Mouse (Mus musculus): ENCODE measurements around the gene Adam26b. TPM values are rescaled to one million over a fixed set of nuclear protein-coding genes. Genes with fewer than 3 reads are reported as not detected.
"Not testable (repeated sequence)": the region's sequence is repeated elsewhere in the genome, so short reads cannot be mapped to it uniquely, and the experiment has no call there.

Gene Adam26b
- not detected in 2 replicates for polyA plus RNA-seq (2011; ENCODE audit: insufficient read depth, insufficient read length, low read depth, missing spikeins)

DNA sequence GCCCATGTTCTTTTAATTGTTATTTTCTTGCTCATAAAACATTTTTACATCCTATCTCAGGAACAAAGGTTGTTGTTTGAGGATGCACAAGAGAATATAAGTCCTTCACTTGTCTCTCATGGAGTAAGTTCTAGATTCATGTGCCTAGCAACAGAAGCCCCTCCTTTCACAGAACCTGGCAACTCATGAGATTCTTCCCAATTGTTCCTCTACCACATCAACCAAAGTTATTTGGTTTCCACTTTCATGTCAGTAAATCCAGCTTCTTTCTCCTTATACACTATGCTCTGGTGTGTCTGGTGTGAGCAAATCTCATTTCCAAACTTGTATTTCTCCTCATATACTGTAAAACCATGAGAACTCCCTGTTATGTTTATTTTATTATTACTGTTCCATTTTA is at the start of gene Adam26b:
Gene Adam26b (minus strand): TSS at position 101 of the 400 bp plus-strand sequence.
- not testable (repeated sequence) for H3K4me1 ChIP-seq (ENCODE audit: control insufficient read depth, insufficient read depth, low read length); H3K9me3 ChIP-seq (replicated peaks; ENCODE audit: control insufficient read depth, insufficient read depth, low read length, poor library complexity, severe bottlenecking); H3K27ac ChIP-seq (ENCODE audit: insufficient read depth, low read length); H3K4me3 ChIP-seq (ENCODE audit: low read depth, low read length); H3K27me3 ChIP-seq (ENCODE audit: control insufficient read depth, insufficient read depth, low read length, poor library complexity, severe bottlenecking); H3K36me3 ChIP-seq (ENCODE audit: control insufficient read depth, insufficient read depth, low read length, poor library complexity, severe bottlenecking); H3K9ac ChIP-seq (ENCODE audit: low read depth, poor library complexity, severe bottlenecking)

DNA sequence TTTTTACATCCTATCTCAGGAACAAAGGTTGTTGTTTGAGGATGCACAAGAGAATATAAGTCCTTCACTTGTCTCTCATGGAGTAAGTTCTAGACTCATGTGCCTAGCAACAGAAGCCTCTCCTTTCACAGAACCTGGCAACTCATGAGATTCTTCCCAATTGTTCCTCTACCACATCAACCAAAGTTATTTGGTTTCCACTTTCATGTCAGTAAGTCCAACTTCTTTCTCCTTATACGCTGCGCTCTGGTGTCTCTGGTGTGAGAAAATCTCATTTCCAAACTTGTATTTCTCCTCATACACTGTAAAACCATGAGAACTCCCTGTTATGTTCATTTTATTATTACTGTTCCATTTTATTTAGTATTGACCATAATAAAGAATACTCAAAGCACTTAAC is 48.7 kb upstream of the Adam26b start, which contains the start of gene Adam26a:
Gene Adam26a (minus strand): TSS at position 101 of the 400 bp plus-strand sequence.
- H3K4me1 ChIP-seq (ENCODE audit: control insufficient read depth, insufficient read depth, low read length); H3K9ac ChIP-seq (ENCODE audit: low read depth, poor library complexity, severe bottlenecking); H3K4me3 ChIP-seq (ENCODE audit: low read depth, low read length); H3K9me3 ChIP-seq (replicated peaks; ENCODE audit: control insufficient read depth, insufficient read depth, low read length, poor library complexity, severe bottlenecking); H3K36me3 ChIP-seq (ENCODE audit: control insufficient read depth, insufficient read depth, low read length, poor library complexity, severe bottlenecking); H3K27ac ChIP-seq (ENCODE audit: insufficient read depth, low read length); H3K27me3 ChIP-seq (ENCODE audit: control insufficient read depth, insufficient read depth, low read length, poor library complexity, severe bottlenecking): not testable (repeated sequence)

Other genes with a start within 250 kb of the Adam26b start
- gene Zfp42, start 221.1 kb downstream of the Adam26b start, polyA plus RNA-seq (2011; ENCODE audit: insufficient read depth, insufficient read length, low read depth, missing spikeins): 61.7 and 67.5 TPM in 2 replicates
- not detected in 2 replicates for gene Adam26a, start 48.6 kb upstream of the Adam26b start, polyA plus RNA-seq (2011; ENCODE audit: insufficient read depth, insufficient read length, low read depth, missing spikeins)
- not detected in 2 replicates for gene Gm5346, start 99.2 kb upstream of the Adam26b start, polyA plus RNA-seq (2011; ENCODE audit: insufficient read depth, insufficient read length, low read depth, missing spikeins)
- gene Adam34, start 181.9 kb upstream of the Adam26b start, polyA plus RNA-seq (2011; ENCODE audit: insufficient read depth, insufficient read length, low read depth, missing spikeins): not detected in 2 replicates